Mouse (Mus musculus) cerebellum, adult 11-12 months (tissue): ENCODE measurements at regions not wholly inside any gene's neighbourhood (a gene's known extent, or its start where the extent isn't known, plus 50 kb on each side); places are given as distances from the start of the nearest gene placed in this dataset.
A peak's percentile ranks its signal among the peaks of the same experiment; 100 is the strongest.

Experiments
- DNase-seq: peaks from one replicate; pipeline ENCODE4 v3.0.0; 2022

GRCm38 (mm10) chr16:46331336-46331735 lies 167.0 kb downstream of the Nectin3 start:
- no peak for DNase-seq

DNA sequence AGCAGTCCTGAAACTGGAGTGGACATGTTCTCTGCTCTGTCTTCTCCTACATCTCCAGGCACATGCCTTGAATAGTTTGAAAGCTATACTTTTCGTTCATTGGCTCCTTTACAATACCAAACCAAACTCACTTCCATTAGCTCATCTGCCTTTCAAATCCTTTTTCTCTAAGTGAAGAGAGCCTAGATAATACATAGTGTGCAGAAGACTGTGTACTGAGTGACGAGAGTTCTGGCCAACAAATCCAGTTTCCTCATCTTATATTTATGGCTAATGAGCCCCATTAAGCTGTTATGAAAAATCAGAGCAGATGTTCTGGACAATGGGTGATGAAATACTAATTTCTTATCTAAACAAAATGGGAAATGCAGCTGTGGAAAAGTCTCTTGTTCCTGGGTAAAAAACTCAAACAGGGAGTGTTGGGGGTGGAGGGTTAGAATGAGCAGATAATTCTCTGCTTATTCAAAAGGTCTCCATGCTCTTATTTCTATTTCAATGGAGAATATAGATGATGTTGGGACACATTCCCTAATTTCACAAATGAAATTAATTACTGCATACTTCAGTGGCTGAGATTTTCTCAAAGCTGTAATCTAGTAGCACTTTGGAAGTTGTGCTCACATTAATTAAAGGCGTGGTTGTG lies 144.3 kb upstream of the Gm4737 start:
- no peak for DNase-seq

- no peak for DNase-seq
These were observed 142.3 kb upstream of the Gm4737 start for GRCm38 (mm10) chr16:46297192-46297591.

DNA sequence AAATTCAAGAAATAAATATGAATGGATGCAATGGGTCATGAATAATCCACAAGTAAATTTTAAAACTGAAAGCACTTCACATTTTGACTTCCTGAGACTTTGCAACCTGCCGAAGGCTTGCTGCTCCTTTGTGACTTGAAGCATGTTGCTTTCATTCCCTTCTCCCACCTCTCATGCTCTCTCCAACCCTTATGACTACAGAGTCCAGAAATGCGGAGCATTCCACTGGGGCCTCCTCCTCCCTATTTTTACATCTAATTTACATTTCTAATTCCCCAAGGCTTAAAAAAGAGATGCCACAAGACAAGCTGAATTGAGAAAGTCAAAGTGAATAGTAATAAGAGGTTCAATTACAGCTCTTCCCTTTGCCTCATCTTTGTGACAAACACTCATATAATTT lies 141.5 kb upstream of the Gm4737 start:
- DNase-seq, result no peak

- no peak for DNase-seq
These were observed 139.0 kb upstream of the Gm4737 start for GRCm38 (mm10) chr16:46293831-46294230.

GRCm38 (mm10) chr16:46291067-46291833 lies 136.4 kb upstream of the Gm4737 start:
- DNase-seq, result no peak

- peak; percentile 65 for DNase-seq
These were observed 135.3 kb upstream of the Gm4737 start for GRCm38 (mm10) chr16:46290199-46290598.

GRCm38 (mm10) chr16:46267533-46267932 lies 112.7 kb upstream of the Gm4737 start:
- no peak for DNase-seq

DNA sequence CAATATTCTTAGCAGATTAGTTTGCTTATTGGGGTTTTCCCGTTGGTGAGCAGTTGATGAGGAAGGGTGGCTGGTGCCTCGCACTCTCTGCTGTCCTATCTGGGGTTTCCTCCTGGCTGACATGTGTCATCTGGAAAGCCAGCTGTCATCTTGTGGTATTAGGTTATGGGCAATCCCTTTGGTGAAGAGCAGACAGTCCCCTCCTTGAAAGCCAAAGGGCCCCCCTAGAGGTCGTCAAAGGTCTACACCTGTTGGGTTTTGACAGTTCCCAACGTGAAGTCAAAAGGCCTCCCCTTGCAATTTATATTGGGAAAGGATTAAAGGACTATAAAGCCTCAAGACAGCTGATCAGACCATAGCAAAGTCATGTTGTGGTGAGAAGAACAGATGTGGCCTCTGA lies 96.8 kb upstream of the Gm4737 start:
- no peak for DNase-seq

DNA sequence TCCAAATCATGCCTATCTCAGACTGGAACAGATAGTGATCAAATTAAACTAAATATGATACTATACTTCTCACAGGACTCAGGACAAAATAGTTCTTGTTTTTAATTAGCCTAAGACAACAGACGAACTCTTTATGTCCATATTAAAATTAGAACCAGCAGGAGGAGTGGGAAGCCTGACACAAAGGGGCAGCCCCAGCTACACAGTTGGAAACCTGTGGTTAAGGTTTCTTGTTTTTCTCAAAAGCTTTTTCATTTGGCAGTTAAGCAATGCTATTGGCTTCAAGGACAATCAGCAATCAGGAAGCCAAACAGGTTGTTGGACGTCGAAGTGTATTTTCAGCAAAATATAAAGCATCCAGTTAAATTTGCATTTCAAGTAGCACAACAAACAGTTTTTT lies 96.1 kb upstream of the Gm4737 start:
- no peak for DNase-seq

- DNase-seq, result no peak
These were observed 90.7 kb upstream of the Gm4737 start for GRCm38 (mm10) chr16:46245598-46245997.

GRCm38 (mm10) chr16:46228744-46229143 lies 73.9 kb upstream of the Gm4737 start:
- DNase-seq, result no peak

- DNase-seq, result no peak
These were observed 68.3 kb upstream of the Gm4737 start for GRCm38 (mm10) chr16:46223084-46223600.

GRCm38 (mm10) chr16:46212504-46212903 lies 57.6 kb upstream of the Gm4737 start:
- DNase-seq, result no peak

GRCm38 (mm10) chr16:46211914-46212313 lies 57.0 kb upstream of the Gm4737 start:
- no peak for DNase-seq

- no peak for DNase-seq
These were observed 50.2 kb upstream of the Gm4737 start for GRCm38 (mm10) chr16:46205114-46205513.
